Mouse (Mus musculus) brown adipose tissue, adult 24 weeks (tissue): ENCODE measurements around the gene Aip. TPM values are rescaled to one million over a fixed set of nuclear protein-coding genes. Genes with fewer than 3 reads are reported as not detected.

Experiments used
- H3K27ac ChIP-seq: fragments of 200-500 bp; replicated peaks from 2 replicates; pipeline ENCODE4 v1.5.1; 2012; ENCODE audit warnings: low read depth, mild to moderate bottlenecking, low read length
- H3K4me1 ChIP-seq: fragments of 200-500 bp; 2 replicates; pipeline ENCODE4 v1.6.1; 2012; ENCODE audit warnings: low read length, mixed read lengths; ENCODE audit not compliant: control insufficient read depth, insufficient read depth, insufficient read length
- H3K4me3 ChIP-seq: fragments of 200-500 bp; 2 replicates; pipeline ENCODE4 v1.5.1; 2012; ENCODE audit warnings: low read depth, mild to moderate bottlenecking, low read length, moderate library complexity; ENCODE audit not compliant: insufficient read depth
- polyA plus RNA-seq: library from polyadenylated mRNA; stranded (reverse); fragments of >200 nt; gene quantifications from 2 replicates; pipeline ENCODE4 v1.2.4, GENCODE M21; 2012; ENCODE audit not compliant: missing spikeins, insufficient read depth, insufficient read length

Gene Aip
- polyA plus RNA-seq, 1 experiment = 65.2 TPM

GRCm38 (mm10) chr19:4099837-4100717, 25.6 kb downstream of the Aip start, which contains the start of gene Pitpnm1:
TSS of gene Pitpnm1 (plus strand) at chr19:4099998.
- H3K27ac ChIP-seq = peak within 1 kb of the TSS; percentile 70
- peaks cover 9% of the 10 kb centered on the region for H3K4me1 ChIP-seq
- H3K4me3 ChIP-seq = peak within 1 kb of the TSS; percentile 87

DNA sequence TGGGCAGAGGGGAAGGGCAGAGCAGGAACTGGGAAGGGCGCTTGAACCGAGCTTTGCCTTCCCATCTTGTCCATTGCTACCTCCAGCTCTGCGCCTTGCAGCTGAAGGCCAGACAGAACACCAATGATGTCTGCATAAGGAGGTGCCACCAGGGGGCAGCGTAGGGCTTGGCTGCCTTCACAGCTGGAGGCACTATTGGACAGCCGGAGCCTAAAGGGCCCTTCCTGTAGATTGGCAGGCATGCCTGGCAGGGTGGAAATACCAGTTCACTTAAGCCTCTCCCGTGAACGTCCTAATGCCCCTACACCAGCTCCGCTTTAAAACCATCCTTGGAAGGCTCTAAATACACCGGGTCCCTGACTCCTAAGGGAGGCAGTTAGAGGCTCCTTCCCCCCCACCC, 26.6 kb downstream of the Aip start:
- peak overlapping the region; percentile 47 for H3K27ac ChIP-seq
- H3K4me3 ChIP-seq = peak overlapping the region; percentile 87
- H3K4me1 ChIP-seq = peaks cover 9% of the 10 kb centered on the region

DNA sequence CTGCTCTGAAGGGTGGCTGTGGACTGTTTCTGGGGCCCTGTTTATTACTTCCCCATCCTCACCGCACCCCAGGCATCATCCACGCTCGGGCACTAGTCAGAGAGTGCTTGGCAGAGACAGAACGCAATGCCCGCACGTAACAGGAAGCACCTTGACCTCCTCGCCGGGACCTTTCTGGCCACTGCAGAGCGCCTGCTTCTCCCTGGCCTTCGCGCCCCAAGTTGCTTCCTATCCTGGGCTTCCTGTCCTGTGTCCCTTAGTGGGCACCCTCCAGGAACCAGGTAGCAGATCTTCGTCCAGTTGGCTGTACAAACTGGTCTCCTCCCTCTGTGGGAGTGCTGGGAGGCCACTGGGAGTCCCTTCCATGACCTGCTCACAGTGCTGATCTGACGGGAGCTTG, 27.2 kb downstream of the Aip start:
- H3K27ac ChIP-seq = 0 out of 2 replicates have a peak overlapping the region, but pooled peaks have one; percentile 2
- peak overlapping the region; percentile 62; the same call in 1 of the 2 replicates for H3K4me3 ChIP-seq
- peaks cover 9% of the 10 kb centered on the region for H3K4me1 ChIP-seq

GRCm38 (mm10) chr19:4097441-4097825, 28.2 kb downstream of the Aip start:
- 0 out of 2 replicates have a peak overlapping the region, but pooled peaks have one; percentile 19 for H3K27ac ChIP-seq
- peaks cover 9% of the 10 kb centered on the region for H3K4me1 ChIP-seq
- peak overlapping the region; percentile 62 for H3K4me3 ChIP-seq

- Histone ChIP-seq H3K4me1 (peaks cover 9% of the 10 kb centered on the region), H3K27ac (peak within 1 kb of the TSS; percentile 91), H3K4me3 (peak within 1 kb of the TSS; percentile 82)
These were observed 28.8 kb downstream of the Aip start, which contains the start of gene Cdk2ap2 for GRCm38 (mm10) chr19:4096642-4097440. TSS of gene Cdk2ap2 (plus strand) at chr19:4097182.

DNA sequence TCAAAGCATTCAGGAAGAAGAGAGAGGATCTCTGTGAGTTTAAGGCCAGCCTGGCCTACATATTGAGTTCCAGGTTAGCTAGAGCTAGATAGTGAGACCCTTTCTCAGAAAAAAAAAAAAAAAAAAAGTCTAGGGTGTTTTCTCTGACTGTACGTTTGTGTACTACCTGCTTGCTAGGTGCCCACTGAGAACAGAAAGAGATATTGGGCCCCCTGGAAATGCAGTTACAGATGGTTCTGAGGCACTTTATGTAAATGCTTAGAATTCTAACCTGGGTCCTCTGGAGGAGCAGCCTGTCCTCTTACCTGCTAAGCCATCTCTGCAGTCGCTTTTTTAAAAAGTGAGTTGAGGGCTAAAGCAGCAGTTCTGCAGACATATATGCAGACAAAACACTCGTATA, 29.9 kb downstream of the Aip start:
- H3K4me3 ChIP-seq = no peak overlapping the region
- no peak overlapping the region for H3K27ac ChIP-seq
- peaks cover 5% of the 10 kb centered on the region for H3K4me1 ChIP-seq

DNA sequence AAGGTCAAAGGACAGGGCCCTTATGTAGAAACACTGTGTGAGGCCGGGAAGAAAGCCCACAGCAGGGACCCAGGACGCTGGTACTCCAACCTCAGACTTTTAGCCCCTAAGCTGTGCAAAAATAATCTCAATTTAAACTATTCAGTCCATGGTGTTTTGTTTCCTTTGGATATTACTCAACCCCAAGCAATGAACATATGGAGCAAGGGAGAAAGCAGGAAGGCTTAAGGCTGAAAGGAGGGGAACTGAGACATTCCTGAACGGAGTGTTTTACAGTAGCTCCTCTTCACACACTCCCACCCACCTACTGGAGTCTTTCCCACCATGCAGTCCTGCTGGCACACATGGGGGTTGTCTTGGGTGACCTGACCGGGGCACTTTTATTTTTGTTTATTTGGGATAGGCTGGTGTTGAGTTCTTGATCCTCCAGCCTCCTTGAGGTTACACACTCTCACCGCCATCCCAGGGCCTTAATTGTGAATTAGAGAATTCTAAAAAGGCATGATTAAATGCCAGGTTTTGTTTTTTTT, 30.8 kb downstream of the Aip start:
- Histone ChIP-seq H3K4me1 (peaks cover 2% of the 10 kb centered on the region), H3K4me3 (no peak overlapping the region), H3K27ac (no peak overlapping the region)

DNA sequence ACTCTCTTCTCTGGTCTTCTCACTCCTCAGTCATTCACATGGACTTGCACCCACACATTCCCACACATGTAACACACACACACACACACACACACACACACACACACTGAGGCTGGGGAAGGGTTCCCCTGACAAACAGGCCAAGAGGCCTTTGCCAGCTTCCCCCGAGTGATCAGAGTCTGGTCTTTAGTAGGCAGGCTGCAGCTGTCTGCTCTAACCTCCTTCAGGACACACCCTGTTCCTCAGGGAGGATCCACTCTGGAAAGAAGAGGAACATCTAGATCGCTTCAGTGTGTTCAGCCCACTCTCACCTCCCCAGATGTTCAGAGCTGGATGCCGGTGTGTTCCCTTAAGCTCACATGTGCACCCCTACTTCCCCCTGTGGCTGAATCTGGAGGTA, 31.3 kb downstream of the Aip start:
- Histone ChIP-seq H3K4me3 (no peak overlapping the region), H3K27ac (no peak overlapping the region), H3K4me1 (peaks cover 2% of the 10 kb centered on the region)

DNA sequence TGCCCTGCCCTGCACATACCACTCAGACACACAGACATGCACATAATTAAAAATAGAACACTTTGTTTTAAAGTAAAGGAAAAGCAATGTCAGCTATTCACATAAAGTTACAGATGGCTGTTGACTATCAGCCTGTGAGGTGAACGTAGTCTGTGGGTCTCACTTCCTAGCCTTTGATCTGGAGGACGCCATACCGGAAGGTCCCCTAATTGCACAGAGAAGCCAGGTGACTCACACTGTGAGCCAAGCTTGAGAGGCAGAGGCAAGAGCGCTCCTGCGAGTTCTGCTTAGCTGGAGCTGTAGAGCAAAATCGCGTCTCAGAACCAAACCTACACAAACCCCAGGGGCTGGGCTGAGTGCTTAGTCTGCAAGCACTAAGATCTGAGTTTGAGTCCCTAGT, 31.9 kb downstream of the Aip start:
- H3K4me3 ChIP-seq = no peak overlapping the region
- peaks cover 2% of the 10 kb centered on the region for H3K4me1 ChIP-seq
- no peak overlapping the region for H3K27ac ChIP-seq

- Histone ChIP-seq H3K27ac (no peak overlapping the region), H3K4me3 (no peak overlapping the region), H3K4me1 (peaks cover 2% of the 10 kb centered on the region)
These were observed 32.9 kb downstream of the Aip start for GRCm38 (mm10) chr19:4092750-4093149.

- no peak overlapping the region for H3K27ac ChIP-seq
- no peak overlapping the region for H3K4me3 ChIP-seq
- peaks cover 1% of the 10 kb centered on the region; the same call in 1 of the 2 replicates for H3K4me1 ChIP-seq
These were observed 34.3 kb downstream of the Aip start for GRCm38 (mm10) chr19:4091383-4091782.

GRCm38 (mm10) chr19:4090446-4090845, 35.2 kb downstream of the Aip start:
- Histone ChIP-seq H3K4me1 (no peaks in the 10 kb centered on the region), H3K4me3 (no peak overlapping the region), H3K27ac (no peak overlapping the region)

DNA sequence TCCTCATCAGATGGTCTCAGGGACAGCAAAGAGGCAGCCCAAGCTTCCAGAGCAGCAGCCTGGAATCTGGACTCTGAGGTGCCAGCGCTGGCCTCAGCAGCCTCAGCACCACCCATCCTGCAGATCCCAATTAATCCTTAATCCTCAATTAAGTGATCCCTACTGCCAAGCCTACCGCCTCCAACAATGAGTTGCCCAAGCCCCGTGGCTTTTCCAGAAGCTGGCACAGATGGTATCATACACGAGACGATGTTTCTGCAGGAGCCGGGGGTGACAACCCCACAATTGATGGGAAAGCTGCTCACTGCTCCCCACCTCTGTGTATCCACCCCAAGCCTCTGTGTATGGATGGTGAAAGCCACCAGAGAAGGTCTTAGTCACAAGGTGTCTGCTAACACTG, 36.5 kb downstream of the Aip start:
- Histone ChIP-seq H3K27ac (no peak overlapping the region), H3K4me1 (no peaks in the 10 kb centered on the region)

GRCm38 (mm10) chr19:4088146-4088545, 37.5 kb downstream of the Aip start:
- Histone ChIP-seq H3K4me1 (no peaks in the 10 kb centered on the region), H3K27ac (no peak overlapping the region), H3K4me3 (no peak overlapping the region)

More for the DNA sequence above, 36.5 kb downstream of the Aip start:
- H3K4me3 ChIP-seq = no peak overlapping the region

DNA sequence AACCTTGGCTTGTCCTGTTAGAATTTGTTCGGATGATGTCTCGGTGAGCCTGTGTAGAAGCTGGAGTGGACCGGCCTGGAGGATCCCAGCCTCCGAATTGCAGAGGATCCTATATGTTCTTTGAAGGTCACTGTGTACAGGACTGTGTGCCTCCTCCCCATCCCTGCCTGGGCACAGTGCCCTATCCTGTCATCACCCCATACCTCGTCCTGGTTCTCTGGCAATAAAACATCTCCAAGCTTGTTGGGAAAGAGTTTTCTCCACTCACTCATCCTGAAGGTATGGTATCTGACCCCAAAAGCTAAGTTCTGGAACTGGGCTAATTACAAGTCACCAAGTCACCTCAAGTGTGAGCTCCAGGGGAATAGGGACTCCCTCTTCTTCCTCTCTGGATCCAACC, 38.6 kb downstream of the Aip start:
- no peak overlapping the region for H3K27ac ChIP-seq
- H3K4me3 ChIP-seq = no peak overlapping the region
- H3K4me1 ChIP-seq = no peaks in the 10 kb centered on the region
